Comparison of ENCODE assay signal across 17 mouse cellular contexts in genomic region chr6:47621039-47621438, GRCm38 (mm10). TPM values are rescaled to one million over a fixed set of nuclear protein-coding genes. Genes with fewer than 3 reads are reported as not detected.
DNase-seq lines count a peak whose midpoint lies in the region; ATAC-seq and TF ChIP-seq lines count a peak whose summit lies in the region.
"Had no signal": no experiment of that assay in that cellular context is flagged by ENCODE, and none has a peak within 500 bp of the region (broad histone marks: within the 10 kb centered on the region; RNA-seq: fewer than 3 reads in every experiment).

No protein-coding gene starts in this region.

- DNase-seq in 3134 (ENCODE audit: extremely low read depth, insufficient read length, low spot score) (peak; percentile 14), Patski (ENCODE audit: low read depth, low spot score) (peak; percentile 46)
- DNase-seq in spleen, postnatal 14 days (ENCODE audit: low spot score in 2 of 2) = no peak
- DNase-seq in lung, postnatal 14 days = no peak
- DNase-seq: cerebellum, postnatal 14 days; gastrocnemius, adult 2 months; left cerebral cortex, postnatal 4 days; lung, adult 2 months; thymus, adult 18-20 months had no signal

- POLR2A ChIA-PET in Patski (lab: Charles Lee) = no interaction called here

- H3K27me3 ChIP-seq in C2C12 (ENCODE audit: control insufficient read depth, insufficient read depth, insufficient read length) (no peaks in the 10 kb centered on the region), Patski (no peaks in the 10 kb centered on the region)
- H3K27me3 ChIP-seq: hindbrain, embryonic 12.5 days; intestine, embryonic 15.5 days; midbrain, embryonic 15.5 days; neural tube, embryonic 12.5 days had no signal

- no peak overlapping the region for H3ac ChIP-seq in C2C12 (ENCODE audit: control insufficient read depth, insufficient read length, low read depth)

- H3K4me3 ChIP-seq in C2C12 (ENCODE audit: insufficient read depth, poor library complexity, severe bottlenecking) = no peak overlapping the region
- H3K4me3 ChIP-seq: gastrocnemius, adult 2 months; hindbrain, embryonic 12.5 days; intestine, embryonic 15.5 days; midbrain, embryonic 15.5 days; neural tube, embryonic 12.5 days had no signal

- in situ Hi-C loops in Patski (cut with MboI; ENCODE audit: low pct_unique_long_range_greater_than_20kb) = loop anchor here (10.0 kb wide), 1 partner anchor 306 kb away; no protein-coding TSS in a partner anchor

- H3K79me2 ChIP-seq in C2C12 (ENCODE audit: control insufficient read depth, insufficient read depth) = no peaks in the 10 kb centered on the region

- H3K79me3 ChIP-seq in C2C12 (ENCODE audit: low read depth) = no peaks in the 10 kb centered on the region

- H3K36me3 ChIP-seq in C2C12 (ENCODE audit: control insufficient read depth, insufficient read depth) = no peaks in the 10 kb centered on the region
- H3K36me3 ChIP-seq: hindbrain, embryonic 12.5 days; intestine, embryonic 15.5 days; midbrain, embryonic 15.5 days; neural tube, embryonic 12.5 days had no signal

- TF ChIP-seq CTCF in C2C12 (IDR thresholded peaks at IDR 0.05; ENCODE audit: control insufficient read depth, insufficient read depth, insufficient read length) (no peak), Patski (IDR thresholded peaks at IDR 0.05) (no peak)

- CTCF ChIA-PET in Patski (lab: Charles Lee) = interaction anchor here (0.9 to 2.9 kb wide), 4 partner anchors 14 to 170 kb away, joined by 3 to 6 read pairs (median 3); no protein-coding TSS in a partner anchor

- peak; percentile 97 for ATAC-seq in Patski
- ATAC-seq in megakaryocyte progenitor cell, adult 5-6 weeks (replicated peaks; ENCODE audit: poor library complexity) = peak; percentile 83
- no peak for ATAC-seq in erythroid progenitor cell, adult 5-6 weeks (replicated peaks; ENCODE audit: low FRiP score, poor library complexity, severe bottlenecking)
- ATAC-seq: forebrain, embryonic 16.5 days; intestine, embryonic 15.5 days; midbrain, embryonic 15.5 days had no signal

TF ChIP-seq in C2C12, 6 proteins besides CTCF, POLR2A, EP300 and RAD21:
- TF ChIP-seq FOSL1 (IDR thresholded peaks at IDR 0.05; ENCODE audit: insufficient read depth, low read length, poor library complexity, severe bottlenecking) = no peak
- TF ChIP-seq MYOD1 (IDR thresholded peaks at IDR 0.05; ENCODE audit: control insufficient read depth, insufficient read length, low read depth) = peak; percentile 80
- TF ChIP-seq USF1 (IDR thresholded peaks at IDR 0.05; ENCODE audit: low read depth) = no peak
- no peak for TF ChIP-seq MYOG (IDR thresholded peaks at IDR 0.05; ENCODE audit: control insufficient read depth, extremely low read depth, insufficient read length)
- no peak for TF ChIP-seq MAX (IDR thresholded peaks at IDR 0.05)
- peak; percentile 20 for TF ChIP-seq CEBPB (IDR thresholded peaks at IDR 0.05; ENCODE audit: low read depth)

RNA-seq across cellular contexts. Expression of gene Ezh2, which starts 25.9 kb away (rescaled TPM):
- polyA plus RNA-seq in C2C12 (2012; fragmentation: generic; extraction: Trizol) (44.5 TPM), Patski (2021) (125 TPM)
- total RNA-seq in megakaryocyte progenitor cell, adult 5-6 weeks (2015) = 262 and 287 TPM in 2 replicates
- total RNA-seq in megakaryocyte progenitor cell, adult 5-6 weeks (2017) = 166 and 170 TPM in 2 replicates
- 527 and 773 TPM in 2 replicates for total RNA-seq in erythroid progenitor cell, adult 5-6 weeks (2015; ENCODE audit: low replicate concordance)
- total RNA-seq in erythroid progenitor cell, adult 5-6 weeks (2017; ENCODE audit: low replicate concordance) = 546 and 659 TPM in 2 replicates

Comparison
In these comparisons a context has a peak if more than half of its experiments do, and no peak if none do; other contexts are left out.
1. DNase-seq: peak in 3134 (single experiment) and Patski (single experiment); none in spleen, postnatal 14 days (0 of 2) and lung, postnatal 14 days (single experiment).